Mouse (Mus musculus) myocyte (in vitro differentiated cells): Measurements from ENCODE around the gene Eepd1. TPM values are rescaled to one million over a fixed set of nuclear protein-coding genes. Genes with fewer than 3 reads are reported as not detected.

Source experiments
- H3K27me3 ChIP-seq: one replicate; pipeline ENCODE4 v1.6.1; 2011; ENCODE audit not compliant: control insufficient read depth, insufficient read depth, insufficient read length
- H3K36me3 ChIP-seq: one replicate; pipeline ENCODE4 v1.6.1; 2011; ENCODE audit not compliant: control insufficient read depth, insufficient read depth
- H3K4me2 ChIP-seq: one replicate; pipeline ENCODE4 v1.6.1; 2011; ENCODE audit warnings: low read depth, control low read depth
- H3K4me3 ChIP-seq: one replicate; pipeline ENCODE4 v1.5.1; 2011; ENCODE audit warnings: mild to moderate bottlenecking, control low read depth, moderate library complexity
- H3K79me2 ChIP-seq: one replicate; pipeline ENCODE4 v1.6.1; 2011; ENCODE audit not compliant: control insufficient read depth, insufficient read depth
- H3ac ChIP-seq: one replicate; pipeline ENCODE4 v1.6.1; 2011; ENCODE audit not compliant: control insufficient read depth, insufficient read length
- CEBPB ChIP-seq: IDR thresholded peaks from 2 replicates; pipeline ENCODE4 v1.6.1; 2011; ENCODE audit warnings: mild to moderate bottlenecking, moderate library complexity; ENCODE audit not compliant: poor library complexity, insufficient read depth, severe bottlenecking
- E2F4 ChIP-seq: IDR thresholded peaks from one replicate; pipeline ENCODE4 v1.6.1; 2011; ENCODE audit warnings: mild to moderate bottlenecking, control low read depth, moderate library complexity; ENCODE audit not compliant: insufficient read depth
- MAX ChIP-seq: IDR thresholded peaks from one replicate; pipeline ENCODE4 v1.6.1; 2011; ENCODE audit warnings: low read depth, mild to moderate bottlenecking, control low read depth
- MYOD1 ChIP-seq, 3 experiments: IDR thresholded peaks; one replicate each; pipeline ENCODE4 v1.6.1; 2011; ENCODE audit warnings: control low read depth in 2 of 3, low read depth in 2 of 3, mild to moderate bottlenecking in 2 of 3, moderate library complexity in 1 of 3; ENCODE audit not compliant: insufficient read length in 2 of 3, control insufficient read depth in 1 of 3
- MYOG ChIP-seq, 3 experiments: IDR thresholded peaks; one replicate each; pipeline ENCODE4 v1.6.1; 2011; ENCODE audit warnings: control low read depth in 2 of 3, low read depth in 2 of 3, mild to moderate bottlenecking in 2 of 3; ENCODE audit not compliant: insufficient read length in 2 of 3, control insufficient read depth in 1 of 3, insufficient read depth in 1 of 3
- POLR2A ChIP-seq: IDR thresholded peaks from one replicate; pipeline ENCODE4 v1.6.1; 2011; ENCODE audit warnings: low read depth, mild to moderate bottlenecking, control low read depth, moderate library complexity; ENCODE audit not compliant: insufficient read length
- POLR2AphosphoS2 ChIP-seq: IDR thresholded peaks from one replicate; pipeline ENCODE4 v1.6.1; 2011; ENCODE audit warnings: low read depth, control low read depth; ENCODE audit not compliant: insufficient read length
- REST ChIP-seq: IDR thresholded peaks from one replicate; pipeline ENCODE4 v1.6.1; 2011; ENCODE audit warnings: mild to moderate bottlenecking, control low read depth, moderate library complexity; ENCODE audit not compliant: insufficient read depth, insufficient read length
- SRF ChIP-seq: IDR thresholded peaks from one replicate; pipeline ENCODE4 v1.6.1; 2011; ENCODE audit warnings: low read depth; ENCODE audit not compliant: control insufficient read depth, insufficient read length
- TCF12 ChIP-seq: IDR thresholded peaks from one replicate; pipeline ENCODE4 v1.6.1; 2011; ENCODE audit warnings: mild to moderate bottlenecking, control low read depth; ENCODE audit not compliant: poor library complexity, insufficient read depth, severe bottlenecking
- TCF3 ChIP-seq: IDR thresholded peaks from one replicate; pipeline ENCODE4 v1.6.1; 2011; ENCODE audit warnings: low read depth, control low read depth; ENCODE audit not compliant: insufficient read length
- USF1 ChIP-seq: IDR thresholded peaks from one replicate; pipeline ENCODE4 v1.6.1; 2011; ENCODE audit warnings: low read depth, mild to moderate bottlenecking, control low read depth, moderate library complexity
- polyA plus RNA-seq: library from polyadenylated mRNA; unstranded; fragments of >200 nt; fragmentation: generic; extraction: Trizol; gene quantifications from one replicate; pipeline ENCODE4 v1.2.1, GENCODE M21; 2012; ENCODE audit warnings: missing spikeins

The Eepd1 gene
- polyA plus RNA-seq, 1 experiment, result 6.7 TPM

DNA sequence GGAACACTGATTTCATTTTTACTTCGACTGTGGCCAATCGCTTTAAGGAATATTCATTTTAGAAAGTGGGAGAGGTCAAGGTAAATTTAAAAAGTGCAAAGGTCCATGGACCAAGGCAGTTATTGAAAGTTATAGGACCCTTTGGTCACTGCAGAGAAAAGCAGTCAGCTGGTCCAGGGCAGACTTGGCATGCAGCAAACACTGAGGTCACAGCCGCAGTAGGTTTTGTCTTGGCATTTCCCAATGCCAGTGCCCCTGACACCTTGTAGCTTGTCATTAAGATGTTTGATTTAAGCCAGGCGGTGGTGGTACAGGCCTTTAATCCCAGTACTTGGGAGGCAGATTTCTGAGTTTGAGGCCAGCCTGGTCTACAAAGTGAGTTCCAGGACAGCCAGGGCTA lies 92.8 kb downstream of the Eepd1 start:
- H3K4me2 ChIP-seq, result no peak overlapping the region
- TF ChIP-seq POLR2AphosphoS2 (no peak), SRF (no peak), CEBPB (no peak)
- H3ac ChIP-seq, result no peak overlapping the region
- no peaks in the 10 kb centered on the region for H3K79me2 ChIP-seq
- no peaks in the 10 kb centered on the region for H3K27me3 ChIP-seq
- no peaks in the 10 kb centered on the region for H3K36me3 ChIP-seq
- H3K4me3 ChIP-seq, result no peak overlapping the region

DNA sequence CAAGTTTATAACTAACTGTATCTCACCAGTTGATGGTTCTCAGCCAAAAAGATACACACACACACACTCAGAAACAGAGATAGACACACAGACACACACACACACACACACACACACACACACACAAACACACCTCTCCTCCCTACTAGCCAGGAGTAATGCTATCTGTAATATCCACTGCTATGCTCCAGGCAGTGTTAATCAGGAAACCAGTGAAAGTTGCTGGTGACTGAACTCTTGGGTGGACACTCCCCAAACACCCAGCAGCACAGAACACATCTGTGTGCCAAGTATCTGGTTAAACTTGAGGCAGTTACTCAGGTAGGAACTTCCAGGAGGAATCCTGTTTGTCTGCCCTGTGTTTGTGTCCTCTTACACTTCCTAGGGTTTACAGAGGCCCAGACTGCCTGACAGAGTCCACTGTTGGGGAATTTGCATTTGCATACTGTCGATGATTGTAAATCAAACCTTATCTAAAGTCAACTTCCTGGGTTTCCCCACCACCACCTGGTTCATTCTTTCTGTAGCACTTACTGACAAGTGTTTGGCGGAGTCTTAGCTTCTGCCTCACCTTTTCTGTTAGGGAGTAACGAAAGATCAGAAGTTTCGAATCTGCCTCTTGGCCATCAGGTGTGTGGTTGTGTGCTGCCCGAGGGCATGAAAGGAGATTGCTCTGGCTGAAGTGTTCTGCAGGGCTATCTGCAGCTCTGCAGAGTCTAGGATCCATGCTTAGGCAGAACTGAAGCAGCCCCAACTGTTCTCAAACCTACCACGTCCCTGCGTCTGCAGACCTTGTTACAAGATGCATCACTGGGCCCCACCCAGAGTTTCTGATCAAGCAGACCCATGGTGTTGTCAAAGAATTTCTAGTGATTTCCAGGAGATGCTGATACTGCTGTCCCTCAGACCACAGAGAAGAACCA lies 97.6 kb downstream of the Eepd1 start:
- Histone ChIP-seq H3K36me3 (no peaks in the 10 kb centered on the region), H3ac (no peak overlapping the region), H3K4me3 (no peak overlapping the region), H3K27me3 (no peaks in the 10 kb centered on the region), H3K4me2 (no peak overlapping the region), H3K79me2 (no peaks in the 10 kb centered on the region)
- TF ChIP-seq CEBPB, result no peak
- TF ChIP-seq USF1, result no peak
- no peak for TF ChIP-seq POLR2AphosphoS2
- no peak for TF ChIP-seq MAX
- TF ChIP-seq POLR2A, result no peak
- TF ChIP-seq REST, result no peak
- no peak for TF ChIP-seq E2F4
- no peak for TF ChIP-seq MYOG (IDR thresholded peaks at IDR 0.05; ENCODE audit: control insufficient read depth in 1 of 3, insufficient read depth in 1 of 3, insufficient read length in 2 of 3, low read depth in 2 of 3)
- no peak for TF ChIP-seq MYOD1 (IDR thresholded peaks at IDR 0.05; ENCODE audit: control insufficient read depth in 1 of 3, insufficient read length in 2 of 3, low read depth in 2 of 3)
- no peak for TF ChIP-seq TCF3
- TF ChIP-seq SRF, result no peak
- TF ChIP-seq TCF12, result no peak

DNA sequence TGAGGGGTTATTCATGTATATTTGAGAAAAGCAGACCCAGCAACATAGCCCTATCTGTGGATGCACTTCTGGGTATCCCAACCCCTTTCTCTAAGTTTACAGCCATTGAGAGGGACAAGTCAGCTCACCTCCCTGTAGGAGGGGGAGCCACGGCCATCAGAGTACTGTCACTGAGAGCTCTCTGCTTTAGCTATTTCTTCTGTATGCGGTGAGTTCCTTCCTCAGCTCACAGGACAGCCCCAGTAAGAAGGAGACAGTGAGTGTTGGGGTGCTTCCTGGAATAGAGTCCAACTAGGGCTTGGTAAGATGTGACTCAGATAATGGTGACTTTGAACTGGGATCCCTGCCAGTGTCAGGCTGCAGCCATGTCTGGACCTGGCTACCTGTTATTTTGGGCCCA lies 102.3 kb downstream of the Eepd1 start:
- TF ChIP-seq MAX, result no peak
- TF ChIP-seq SRF, result no peak
- TF ChIP-seq USF1, result no peak
- TF ChIP-seq MYOD1 (IDR thresholded peaks at IDR 0.05; ENCODE audit: control insufficient read depth in 1 of 3, insufficient read length in 2 of 3, low read depth in 2 of 3), result no peak
- no peak for TF ChIP-seq TCF12
- no peak for TF ChIP-seq E2F4
- no peak for TF ChIP-seq REST
- TF ChIP-seq TCF3, result no peak
- TF ChIP-seq POLR2A, result no peak
- TF ChIP-seq CEBPB, result no peak
- TF ChIP-seq MYOG (IDR thresholded peaks at IDR 0.05; ENCODE audit: control insufficient read depth in 1 of 3, insufficient read depth in 1 of 3, insufficient read length in 2 of 3, low read depth in 2 of 3), result no peak
- no peak for TF ChIP-seq POLR2AphosphoS2
- Histone ChIP-seq H3K4me3 (no peak overlapping the region), H3K27me3 (no peaks in the 10 kb centered on the region), H3K36me3 (no peaks in the 10 kb centered on the region), H3ac (no peak overlapping the region), H3K79me2 (no peaks in the 10 kb centered on the region), H3K4me2 (no peak overlapping the region)

DNA sequence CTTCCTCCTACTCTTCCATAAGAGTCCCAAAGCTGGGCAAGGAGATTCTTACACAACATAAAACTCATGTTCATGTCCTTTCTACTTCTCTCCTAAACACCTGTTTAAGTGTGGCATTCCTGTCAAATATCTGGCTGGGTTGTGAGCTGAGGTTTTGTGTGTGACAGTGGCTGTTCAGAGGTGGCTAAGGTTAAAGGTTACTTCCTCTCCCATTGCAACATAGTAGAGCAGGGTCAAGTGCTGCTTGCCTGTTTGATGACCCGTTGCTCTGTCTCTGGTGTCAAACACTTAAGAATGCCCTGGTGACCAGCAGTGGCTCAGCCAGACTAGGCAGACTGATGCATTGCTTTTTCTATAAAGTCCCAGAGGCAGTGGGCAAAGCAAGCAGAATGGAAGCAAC lies 104.3 kb downstream of the Eepd1 start:
- no peak overlapping the region for H3ac ChIP-seq
- no peak overlapping the region for H3K4me2 ChIP-seq
- TF ChIP-seq MYOD1 (IDR thresholded peaks at IDR 0.05; ENCODE audit: control insufficient read depth in 1 of 3, insufficient read length in 2 of 3, low read depth in 2 of 3), result no peak
- TF ChIP-seq TCF3, result no peak
- no peak for TF ChIP-seq E2F4
- TF ChIP-seq POLR2AphosphoS2, result no peak
- TF ChIP-seq USF1, result no peak
- no peak for TF ChIP-seq TCF12
- no peak for TF ChIP-seq POLR2A
- H3K4me3 ChIP-seq, result no peak overlapping the region
- H3K79me2 ChIP-seq, result no peaks in the 10 kb centered on the region
- no peaks in the 10 kb centered on the region for H3K36me3 ChIP-seq
- H3K27me3 ChIP-seq, result no peaks in the 10 kb centered on the region

DNA sequence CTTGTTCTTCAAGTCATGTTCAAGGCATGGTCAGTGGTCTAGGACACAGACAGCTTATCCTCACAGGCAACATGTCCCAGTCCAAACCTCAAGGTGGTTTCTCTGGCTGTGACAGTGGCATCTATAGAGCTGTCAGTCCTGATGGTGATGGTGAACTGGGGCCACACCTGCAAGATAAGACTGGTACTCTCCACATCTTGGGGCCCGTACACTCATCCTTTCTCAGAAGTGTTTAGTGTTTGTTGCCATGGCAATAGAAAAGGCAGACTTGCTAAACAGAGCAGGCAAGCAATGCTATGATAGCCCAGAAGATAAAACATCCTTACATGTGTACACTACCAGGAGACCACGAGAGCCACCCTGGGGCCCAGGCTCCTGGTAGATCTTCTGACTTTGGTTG lies 107.2 kb downstream of the Eepd1 start:
- TF ChIP-seq MAX (no peak), POLR2AphosphoS2 (no peak), USF1 (no peak), MYOD1 (IDR thresholded peaks at IDR 0.05; ENCODE audit: control insufficient read depth in 1 of 3, insufficient read length in 2 of 3, low read depth in 2 of 3) (no peak), MYOG (IDR thresholded peaks at IDR 0.05; ENCODE audit: control insufficient read depth in 1 of 3, insufficient read depth in 1 of 3, insufficient read length in 2 of 3, low read depth in 2 of 3) (no peak), POLR2A (no peak), TCF3 (no peak), REST (no peak), CEBPB (no peak), E2F4 (no peak), TCF12 (no peak), SRF (no peak)
- H3K4me2 ChIP-seq, result no peak overlapping the region
- no peak overlapping the region for H3K4me3 ChIP-seq
- no peaks in the 10 kb centered on the region for H3K79me2 ChIP-seq
- no peaks in the 10 kb centered on the region for H3K36me3 ChIP-seq
- no peaks in the 10 kb centered on the region for H3K27me3 ChIP-seq
- H3ac ChIP-seq, result no peak overlapping the region
